Mouse (Mus musculus) mesoderm, embryonic 11.5 days (tissue): ENCODE measurements around the gene Sprr2k.

Experiments used
- DNase-seq: peaks from one replicate; pipeline ENCODE4 v3.0.0-alpha.2; 2012; ENCODE audit warnings: low read depth, low spot score

Gene Sprr2k

GRCm38 (mm10) chr3:92432282-92432681 lies at the start of gene Sprr2k:
TSS of gene Sprr2k (plus strand) at chr3:92432582.
- no peak for DNase-seq

GRCm38 (mm10) chr3:92385385-92385784 lies 47.0 kb upstream of the Sprr2k start, which contains the start of gene Sprr2h:
TSS of gene Sprr2h (plus strand) at chr3:92385685.
- no peak for DNase-seq

GRCm38 (mm10) chr3:92394301-92394700 lies 38.1 kb upstream of the Sprr2k start:
- no peak for DNase-seq

GRCm38 (mm10) chr3:92407691-92408090 lies 24.7 kb upstream of the Sprr2k start, which contains the start of gene Sprr2i:
TSS of gene Sprr2i (plus strand) at chr3:92407991.
- DNase-seq: no peak

- DNase-seq: no peak
Measured at GRCm38 (mm10) chr3:92417782-92418181, 14.6 kb upstream of the Sprr2k start, which contains the start of gene Sprr2j-ps. TSS of gene Sprr2j-ps (plus strand) at chr3:92418082.

GRCm38 (mm10) chr3:92429323-92429722 lies 3.1 kb upstream of the Sprr2k start, which contains the start of gene Gm9774:
TSS of gene Gm9774 (minus strand) at chr3:92429423.
- no peak for DNase-seq

- DNase-seq: no peak
Measured at GRCm38 (mm10) chr3:92438689-92439088, 6.3 kb downstream of the Sprr2k start, which contains the start of gene Sprr1b. TSS of gene Sprr1b (minus strand) at chr3:92438789.

- no peak for DNase-seq
Measured at GRCm38 (mm10) chr3:92440177-92440576, 7.8 kb downstream of the Sprr2k start.

- DNase-seq: no peak
Measured at GRCm38 (mm10) chr3:92455151-92455550, 22.8 kb downstream of the Sprr2k start.

- no peak for DNase-seq
Measured at GRCm38 (mm10) chr3:92458620-92459019, 26.2 kb downstream of the Sprr2k start, which contains the start of gene Sprr3. TSS of gene Sprr3 (minus strand) at chr3:92458720.

- DNase-seq: no peak
Measured at GRCm38 (mm10) chr3:92466576-92466975, 34.2 kb downstream of the Sprr2k start.

- no peak for DNase-seq
Measured at GRCm38 (mm10) chr3:92467424-92467823, 35.0 kb downstream of the Sprr2k start.

- DNase-seq: no peak
Measured at GRCm38 (mm10) chr3:92470111-92470510, 37.7 kb downstream of the Sprr2k start.

- DNase-seq: peak; percentile 13
Measured at GRCm38 (mm10) chr3:92481249-92481648, 48.9 kb downstream of the Sprr2k start.
